Mouse (Mus musculus) brain, embryonic 14.5 days (tissue): ENCODE data around the gene Rnf157.

Experiments
- CTCF ChIP-seq: fragments of 200-500 bp; IDR thresholded peaks from 2 replicates; pipeline ENCODE4 v1.5.1; 2012; ENCODE audit warnings: inconsistent platforms, mild to moderate bottlenecking, moderate library complexity, borderline replicate concordance; ENCODE audit not compliant: insufficient read depth, insufficient read length; ENCODE audit errors: extremely low read depth
- POLR2A ChIP-seq: fragments of 200-500 bp; IDR thresholded peaks from 2 replicates; pipeline ENCODE4 v1.6.1; 2012; ENCODE audit warnings: mild to moderate bottlenecking, inconsistent platforms, borderline replicate concordance; ENCODE audit not compliant: poor library complexity, insufficient read depth, insufficient read length, severe bottlenecking; ENCODE audit errors: extremely low read depth

DNA sequence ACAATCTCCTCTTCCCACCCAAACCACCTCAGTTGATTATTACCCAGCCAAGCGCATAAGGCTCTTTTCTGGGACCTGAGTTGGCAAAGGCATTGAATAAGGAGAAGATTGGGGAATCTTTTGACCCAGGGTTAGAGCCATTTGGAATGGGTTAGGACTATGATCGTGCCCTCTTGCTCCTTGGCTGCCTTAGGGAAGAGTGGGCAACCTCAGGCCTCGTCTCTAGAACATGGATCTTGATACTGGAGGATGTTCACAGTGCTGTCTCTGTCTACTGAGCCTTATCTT, 79.9 kb downstream of the Rnf157 start:
- no peak for TF ChIP-seq CTCF
- TF ChIP-seq POLR2A, result no peak
